Mouse (Mus musculus): Measurements from ENCODE around the gene Zfp653. TPM values are rescaled to one million over a fixed set of nuclear protein-coding genes. Genes with fewer than 3 reads are reported as not detected.

Zfp653 gene
- polyA plus RNA-seq, 1 experiment from 2014 or later, result 4.2 TPM

- TF ChIP-seq CTCF (IDR thresholded peaks at IDR 0.05; ENCODE audit: low read depth), result no peak
- Histone ChIP-seq H3K4me1 (replicated peaks; ENCODE audit: control insufficient read depth, insufficient read depth, low read length) (0 out of 2 replicates have a peak, but pooled peaks cover 4% of the 10 kb centered on the region), H3K9me3 (ENCODE audit: control insufficient read depth) (no peaks in the 10 kb centered on the region), H3K27me3 (replicated peaks; ENCODE audit: control insufficient read depth, insufficient read depth, low read length) (no peaks in the 10 kb centered on the region), H3K9ac (ENCODE audit: low read depth, low read length) (no peak overlapping the region), H3K36me3 (ENCODE audit: control insufficient read depth, insufficient read depth) (peaks cover 26% of the 10 kb centered on the region), H3K4me2 (replicated peaks; ENCODE audit: low read depth) (peak overlapping the region; percentile 87), H3K27ac (ENCODE audit: low read depth, low read length) (no peak overlapping the region), H3K4me3 (ENCODE audit: low read depth, low read length) (peak overlapping the region; percentile 85)
- 78% methylated on average over 4 of the region's 4 CpGs for WGBS
- ATAC-seq, result no peak
Measured at GRCm38 (mm10) chr9:22115635-22116034, 44.5 kb upstream of the Zfp653 start.

GRCm38 (mm10) chr9:22108194-22108593 lies 37.0 kb upstream of the Zfp653 start:
- Histone ChIP-seq H3K9ac (ENCODE audit: low read depth, low read length) (no peak overlapping the region), H3K4me1 (replicated peaks; ENCODE audit: control insufficient read depth, insufficient read depth, low read length) (no peaks in the 10 kb centered on the region), H3K9me3 (ENCODE audit: control insufficient read depth) (no peaks in the 10 kb centered on the region), H3K4me2 (replicated peaks; ENCODE audit: low read depth) (no peak overlapping the region), H3K36me3 (ENCODE audit: control insufficient read depth, insufficient read depth) (peaks cover 31% of the 10 kb centered on the region), H3K27ac (ENCODE audit: low read depth, low read length) (no peak overlapping the region), H3K27me3 (replicated peaks; ENCODE audit: control insufficient read depth, insufficient read depth, low read length) (no peaks in the 10 kb centered on the region), H3K4me3 (ENCODE audit: low read depth, low read length) (no peak overlapping the region)
- 90% methylated on average over 9 of the region's 9 CpGs for WGBS
- ATAC-seq, result no peak
- no peak for TF ChIP-seq CTCF (IDR thresholded peaks at IDR 0.05; ENCODE audit: low read depth)

- peak; percentile 11; the same call in 1 of the 2 replicates for ATAC-seq
- no peaks in the 10 kb centered on the region for H3K9me3 ChIP-seq (ENCODE audit: control insufficient read depth)
- peaks cover 20% of the 10 kb centered on the region for H3K27me3 ChIP-seq (replicated peaks; ENCODE audit: control insufficient read depth, insufficient read depth, low read length)
- no peak overlapping the region for H3K27ac ChIP-seq (ENCODE audit: low read depth, low read length)
- H3K4me2 ChIP-seq (replicated peaks; ENCODE audit: low read depth), result peak overlapping the region; percentile 17; the same call in 1 of the 2 replicates
- H3K4me1 ChIP-seq (replicated peaks; ENCODE audit: control insufficient read depth, insufficient read depth, low read length), result no peaks in the 10 kb centered on the region
- peak overlapping the region; percentile 7; the same call in 1 of the 2 replicates for H3K4me3 ChIP-seq (ENCODE audit: low read depth, low read length)
- WGBS, result 3% methylated on average over 18 of the region's 18 CpGs
- no peak for TF ChIP-seq CTCF (IDR thresholded peaks at IDR 0.05; ENCODE audit: low read depth)
- no peak overlapping the region for H3K9ac ChIP-seq (ENCODE audit: low read depth, low read length)
- H3K36me3 ChIP-seq (ENCODE audit: control insufficient read depth, insufficient read depth), result no peaks in the 10 kb centered on the region
Measured at GRCm38 (mm10) chr9:22099922-22100321, 28.7 kb upstream of the Zfp653 start.

DNA sequence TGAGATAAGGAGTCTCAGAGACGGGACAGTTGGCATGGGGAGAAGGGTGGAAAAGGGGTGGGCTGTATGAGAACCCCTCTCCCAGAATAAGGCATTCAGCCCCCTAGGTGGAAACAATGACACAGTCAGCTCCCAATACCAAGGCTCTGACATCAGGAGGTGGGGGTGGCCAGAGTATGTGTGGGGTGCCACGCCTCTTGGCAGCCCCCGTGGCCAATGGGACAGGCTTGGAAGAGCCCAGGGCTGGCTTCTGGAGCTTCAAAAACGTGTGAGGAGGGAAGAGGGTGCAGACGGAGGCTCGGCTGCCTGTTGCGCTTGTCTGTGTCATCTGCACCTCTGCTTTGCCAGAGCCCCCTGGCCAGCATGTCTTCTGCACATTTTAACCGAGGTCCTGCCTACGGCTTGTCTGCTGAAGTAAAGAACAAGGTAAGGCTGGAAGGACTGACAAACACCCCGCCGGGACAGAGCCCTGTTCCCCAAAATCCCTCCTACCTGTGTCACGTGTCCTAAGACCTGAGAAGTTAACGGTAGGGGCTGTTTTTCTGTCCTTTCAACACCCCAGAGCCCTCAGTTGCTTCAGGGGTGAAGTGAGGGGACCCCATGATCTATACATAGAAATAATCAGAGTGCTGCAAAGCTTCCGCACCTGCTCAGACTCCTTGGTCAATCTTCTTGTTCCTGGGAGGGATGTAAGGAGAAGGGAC lies 28.0 kb upstream of the Zfp653 start, which contains the start of gene Cnn1:
Gene Cnn1, plus strand, starts transcription at position 224 of the 704 bp plus-strand sequence.
- WGBS, result 5% methylated on average over 14 of the region's 14 CpGs
- H3K4me1 ChIP-seq (replicated peaks; ENCODE audit: control insufficient read depth, insufficient read depth, low read length), result no peaks in the 10 kb centered on the region
- H3K36me3 ChIP-seq (ENCODE audit: control insufficient read depth, insufficient read depth), result no peaks in the 10 kb centered on the region
- no peak for ATAC-seq
- no peak within 1 kb of the TSS for H3K27ac ChIP-seq (ENCODE audit: low read depth, low read length)
- peaks cover 20% of the 10 kb centered on the region for H3K27me3 ChIP-seq (replicated peaks; ENCODE audit: control insufficient read depth, insufficient read depth, low read length)
- peak within 1 kb of the TSS; percentile 23; the same call in 1 of the 2 replicates for H3K9ac ChIP-seq (ENCODE audit: low read depth, low read length)
- H3K4me2 ChIP-seq (replicated peaks; ENCODE audit: low read depth), result peak within 1 kb of the TSS; percentile 31
- H3K4me3 ChIP-seq (ENCODE audit: low read depth, low read length), result peak within 1 kb of the TSS; percentile 7
- TF ChIP-seq CTCF (IDR thresholded peaks at IDR 0.05; ENCODE audit: low read depth), result no peak
- no peaks in the 10 kb centered on the region for H3K9me3 ChIP-seq (ENCODE audit: control insufficient read depth)

DNA sequence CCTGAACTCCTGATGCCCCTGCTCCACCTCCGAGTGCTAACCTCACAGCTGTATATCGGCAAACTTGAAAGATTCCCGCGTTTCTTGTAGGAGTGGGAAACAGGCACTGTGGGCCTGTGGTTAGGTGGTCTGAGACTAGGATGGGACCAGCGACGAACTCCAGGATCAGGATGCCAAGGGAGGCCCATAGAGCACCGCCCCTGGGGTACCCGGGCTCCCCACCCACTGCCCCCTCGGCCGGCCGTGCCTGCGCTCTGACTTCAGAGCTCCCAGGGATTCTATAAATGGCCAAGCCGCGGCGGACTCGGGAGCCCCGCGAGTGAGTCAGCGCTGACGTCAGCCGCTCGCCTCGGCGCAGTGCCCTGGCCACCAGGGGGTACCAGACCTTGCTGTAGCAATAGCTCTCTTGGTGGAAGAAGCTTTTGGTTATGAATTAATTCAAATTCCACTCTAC lies 24.7 kb upstream of the Zfp653 start:
- Histone ChIP-seq H3K9me3 (ENCODE audit: control insufficient read depth) (no peaks in the 10 kb centered on the region), H3K27me3 (replicated peaks; ENCODE audit: control insufficient read depth, insufficient read depth, low read length) (peaks cover 23% of the 10 kb centered on the region), H3K9ac (ENCODE audit: low read depth, low read length) (peak overlapping the region; percentile 27; the same call in 1 of the 2 replicates), H3K27ac (ENCODE audit: low read depth, low read length) (no peak overlapping the region), H3K4me2 (replicated peaks; ENCODE audit: low read depth) (peak overlapping the region; percentile 64), H3K36me3 (ENCODE audit: control insufficient read depth, insufficient read depth) (no peaks in the 10 kb centered on the region), H3K4me3 (ENCODE audit: low read depth, low read length) (peak overlapping the region; percentile 26), H3K4me1 (replicated peaks; ENCODE audit: control insufficient read depth, insufficient read depth, low read length) (no peaks in the 10 kb centered on the region)
- ATAC-seq, result peak; percentile 65
- 1% methylated on average over 24 of the region's 24 CpGs for WGBS
- TF ChIP-seq CTCF (IDR thresholded peaks at IDR 0.05; ENCODE audit: low read depth), result peak; percentile 86

GRCm38 (mm10) chr9:22092746-22093145 lies 21.6 kb upstream of the Zfp653 start:
- 0 out of 2 replicates have a peak, but pooled peaks cover 3% of the 10 kb centered on the region for H3K27me3 ChIP-seq (replicated peaks; ENCODE audit: control insufficient read depth, insufficient read depth, low read length)

More at GRCm38 (mm10) chr9:22092746-22093145, 21.6 kb upstream of the Zfp653 start:
- Histone ChIP-seq H3K4me3 (ENCODE audit: low read depth, low read length) (no peak overlapping the region), H3K9ac (ENCODE audit: low read depth, low read length) (no peak overlapping the region), H3K27ac (ENCODE audit: low read depth, low read length) (no peak overlapping the region), H3K36me3 (ENCODE audit: control insufficient read depth, insufficient read depth) (no peaks in the 10 kb centered on the region), H3K4me2 (replicated peaks; ENCODE audit: low read depth) (no peak overlapping the region), H3K4me1 (replicated peaks; ENCODE audit: control insufficient read depth, insufficient read depth, low read length) (no peaks in the 10 kb centered on the region), H3K9me3 (ENCODE audit: control insufficient read depth) (no peaks in the 10 kb centered on the region)
- no peak for ATAC-seq
- WGBS, result 79% methylated on average over 6 of the region's 6 CpGs
- no peak for TF ChIP-seq CTCF (IDR thresholded peaks at IDR 0.05; ENCODE audit: low read depth)
